Mouse (Mus musculus) bone marrow, adult 2 months (tissue): ENCODE measurements around the gene Ccdc117.

Experiments
- CTCF ChIP-seq: fragments of 200-500 bp; IDR thresholded peaks from 2 replicates; pipeline ENCODE4 v1.5.1; 2011; ENCODE audit warnings: low read length, control low read depth; ENCODE audit not compliant: control insufficient read depth, insufficient read depth
- POLR2A ChIP-seq: fragments of 200-500 bp; IDR thresholded peaks from 2 replicates; pipeline ENCODE4 v1.6.1; 2011; ENCODE audit warnings: low read depth, mild to moderate bottlenecking, control low read depth, low read length, borderline replicate concordance; ENCODE audit not compliant: control insufficient read depth

- TF ChIP-seq CTCF (no peak), POLR2A (no peak)
Measured at GRCm38 (mm10) chr11:5560273-5560672, 18.3 kb upstream of the Ccdc117 start.
